Mouse (Mus musculus) mouse trophoblast stem cell (cell line): ENCODE measurements around the gene Tns1.

Experiments used
- in situ Hi-C, 2 experiments: fragments of 300-500 bp; cut with MseI, MboI; formaldehyde crosslinking; loops; 2 replicates in 1 of 2; 3 replicates in 1 of 2; pipeline ENCODE4 v1.15.1; 2025

Gene Tns1

GRCm38 (mm10) chr1:73938597-73938996 is 185.7 kb downstream of the Tns1 start:
- in situ Hi-C loops: no loop called here

GRCm38 (mm10) chr1:73937805-73938204 is 186.4 kb downstream of the Tns1 start:
- in situ Hi-C loops: no loop called here

GRCm38 (mm10) chr1:73936537-73936936 is 187.7 kb downstream of the Tns1 start:
- in situ Hi-C loops: no loop called here

- in situ Hi-C loops: no loop called here
Measured at GRCm38 (mm10) chr1:73935442-73936080, 188.7 kb downstream of the Tns1 start.

GRCm38 (mm10) chr1:73933146-73933490 is 191.1 kb downstream of the Tns1 start:
- in situ Hi-C loops: no loop called here

GRCm38 (mm10) chr1:73932421-73933145 is 191.7 kb downstream of the Tns1 start:
- in situ Hi-C loops: no loop called here

- in situ Hi-C loops: no loop called here
Measured at GRCm38 (mm10) chr1:73931851-73932250, 192.4 kb downstream of the Tns1 start.

- in situ Hi-C loops: no loop called here
Measured at GRCm38 (mm10) chr1:73930411-73931134, 193.7 kb downstream of the Tns1 start.

- in situ Hi-C loops: no loop called here
Measured at GRCm38 (mm10) chr1:73929952-73930329, 194.3 kb downstream of the Tns1 start.

GRCm38 (mm10) chr1:73929211-73929951 is 194.9 kb downstream of the Tns1 start:
- in situ Hi-C loops: no loop called here

GRCm38 (mm10) chr1:73928385-73928784 is 195.9 kb downstream of the Tns1 start:
- in situ Hi-C loops: no loop called here

- in situ Hi-C loops: no loop called here
Measured at GRCm38 (mm10) chr1:73927819-73928218, 196.4 kb downstream of the Tns1 start.

GRCm38 (mm10) chr1:73926279-73926678 is 198.0 kb downstream of the Tns1 start:
- in situ Hi-C loops: no loop called here

- in situ Hi-C loops: no loop called here
Measured at GRCm38 (mm10) chr1:73924871-73925610, 199.2 kb downstream of the Tns1 start.

GRCm38 (mm10) chr1:73924210-73924609 is 200.0 kb downstream of the Tns1 start:
- in situ Hi-C loops: no loop called here

- in situ Hi-C loops: no loop called here
Measured at GRCm38 (mm10) chr1:73923185-73923584, 201.1 kb downstream of the Tns1 start.

- in situ Hi-C loops: no loop called here
Measured at GRCm38 (mm10) chr1:73920701-73921100, 203.5 kb downstream of the Tns1 start.

GRCm38 (mm10) chr1:73919909-73920308 is 204.3 kb downstream of the Tns1 start:
- in situ Hi-C loops: no loop called here

- in situ Hi-C loops: no loop called here
Measured at GRCm38 (mm10) chr1:73918001-73918400, 206.2 kb downstream of the Tns1 start.

GRCm38 (mm10) chr1:73916298-73916697 is 208.0 kb downstream of the Tns1 start:
- in situ Hi-C loops: no loop called here
